Mouse (Mus musculus) kidney, postnatal 36 days (tissue): ENCODE measurements around the gene Tmem147.

Experiments
- DNase-seq, 2 experiments: peaks; one replicate each; pipeline ENCODE4 v3.0.0; 2021 to 2022; ENCODE audit warnings: mixed read lengths in 2 of 2

The Tmem147 gene

GRCm38 (mm10) chr7:30723274-30723953 is 5.9 kb downstream of the Tmem147 start:
- DNase-seq: no peak

GRCm38 (mm10) chr7:30721286-30721685 is 8.1 kb downstream of the Tmem147 start:
- DNase-seq: no peak

- no peak for DNase-seq
Measured at GRCm38 (mm10) chr7:30719669-30720068, 9.7 kb downstream of the Tmem147 start.

- DNase-seq: no peak
Measured at GRCm38 (mm10) chr7:30717716-30718046, 11.7 kb downstream of the Tmem147 start.

- DNase-seq: peak; percentile 34 to 47
Measured at GRCm38 (mm10) chr7:30717006-30717715, 12.2 kb downstream of the Tmem147 start.

GRCm38 (mm10) chr7:30711942-30712341 is 17.4 kb downstream of the Tmem147 start, which contains the start of gene Atp4a:
Gene Atp4a (plus strand): TSS chr7:30712209.
- DNase-seq: peak; percentile 31 to 38

GRCm38 (mm10) chr7:30707441-30707840 is 21.9 kb downstream of the Tmem147 start:
- DNase-seq: no peak

GRCm38 (mm10) chr7:30706214-30706882 is 23.0 kb downstream of the Tmem147 start:
- no peak for DNase-seq

- no peak for DNase-seq
Measured at GRCm38 (mm10) chr7:30698589-30698988, 30.8 kb downstream of the Tmem147 start, which contains the start of gene 2200002J24Rik. Gene 2200002J24Rik (plus strand): TSS chr7:30698926.

- no peak for DNase-seq
Measured at GRCm38 (mm10) chr7:30698101-30698500, 31.2 kb downstream of the Tmem147 start.

GRCm38 (mm10) chr7:30688325-30688724 is 41.0 kb downstream of the Tmem147 start:
- no peak for DNase-seq

GRCm38 (mm10) chr7:30683425-30683824 is 45.9 kb downstream of the Tmem147 start:
- no peak for DNase-seq

GRCm38 (mm10) chr7:30681897-30682296 is 47.4 kb downstream of the Tmem147 start:
- no peak for DNase-seq

- DNase-seq: peak in 1 of 2 experiments; percentile 13
Measured at GRCm38 (mm10) chr7:30678263-30678975, 50.9 kb downstream of the Tmem147 start.
